Mouse (Mus musculus) thymus, adult 2 months (tissue): ENCODE data around the gene Adora3. TPM values are rescaled to one million over a fixed set of nuclear protein-coding genes. Genes with fewer than 3 reads are reported as not detected.

Experiments
- DNase-seq: peaks from one replicate; pipeline ENCODE4 v3.0.0; 2021
- H3K27ac ChIP-seq: fragments of 200-500 bp; 2 replicates; pipeline ENCODE4 v1.5.1; 2012; ENCODE audit warnings: low read length, control low read depth; ENCODE audit not compliant: control insufficient read depth, insufficient read depth
- H3K27me3 ChIP-seq: fragments of 200-500 bp; 2 replicates; pipeline ENCODE4 v1.6.1; 2012; ENCODE audit warnings: mild to moderate bottlenecking, low read length, moderate library complexity, mixed read lengths; ENCODE audit not compliant: control insufficient read depth, insufficient read depth
- H3K36me3 ChIP-seq: fragments of 200-500 bp; 2 replicates; pipeline ENCODE4 v1.6.1; 2012; ENCODE audit warnings: mild to moderate bottlenecking, low read length, moderate library complexity; ENCODE audit not compliant: control insufficient read depth, insufficient read depth
- H3K4me1 ChIP-seq: fragments of 200-500 bp; replicated peaks from 2 replicates; pipeline ENCODE4 v1.6.1; 2012; ENCODE audit warnings: low read length; ENCODE audit not compliant: control insufficient read depth, insufficient read depth
- H3K4me3 ChIP-seq: fragments of 200-500 bp; 2 replicates; pipeline ENCODE4 v1.5.1; 2012; ENCODE audit warnings: mild to moderate bottlenecking, low read length, control low read depth, moderate library complexity; ENCODE audit not compliant: control insufficient read depth, insufficient read depth
- CTCF ChIP-seq: fragments of 200-500 bp; IDR thresholded peaks from 2 replicates; pipeline ENCODE4 v1.5.1; 2012; ENCODE audit warnings: mild to moderate bottlenecking, control low read depth, low read length, moderate library complexity, borderline replicate concordance; ENCODE audit not compliant: control insufficient read depth, poor library complexity, insufficient read depth; ENCODE audit errors: extremely low read depth
- POLR2A ChIP-seq: fragments of 200-500 bp; IDR thresholded peaks from 2 replicates; pipeline ENCODE4 v1.6.1; 2012; ENCODE audit warnings: mild to moderate bottlenecking, low read length, control low read depth, moderate library complexity; ENCODE audit not compliant: control insufficient read depth, poor library complexity, insufficient read depth; ENCODE audit errors: extremely low read depth
- WGBS: fragments of 180-500 bp; shearing (Covaris S2); methylation state at CpG from one replicate; pipeline ENCODE4 v1.1.7; 2018; 5-methylcytosine and 5-hydroxymethylcytosine counted together
- polyA plus RNA-seq: library from polyadenylated mRNA; depleted of rRNA; stranded (reverse); fragments of >200 nt; gene quantifications from 2 replicates; pipeline ENCODE4 v1.2.3, GENCODE M21; 2012

Adora3 gene
- polyA plus RNA-seq, 1 experiment, result 0.90 TPM

DNA sequence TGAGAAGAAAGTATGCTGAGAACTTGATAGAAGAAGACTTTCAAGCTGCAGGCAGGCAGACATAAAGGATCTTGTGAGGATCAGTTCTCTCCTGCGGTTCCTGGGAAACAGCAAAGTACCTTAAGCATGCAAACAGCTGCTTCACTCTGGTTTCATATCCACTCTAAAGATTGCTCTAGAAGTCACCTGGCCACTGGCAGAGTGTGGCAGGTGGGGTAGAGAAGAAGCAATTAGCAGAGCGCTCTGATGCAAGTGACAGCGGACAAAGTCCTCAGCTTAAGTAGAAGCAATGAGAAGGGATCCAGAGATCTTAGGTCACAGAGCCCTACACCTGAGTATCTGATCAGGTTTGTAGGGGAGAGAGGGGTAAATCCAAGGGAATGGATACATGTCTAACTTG, 39.1 kb upstream of the Adora3 start:
- Histone ChIP-seq H3K36me3 (no peaks in the 10 kb centered on the region), H3K27me3 (no peaks in the 10 kb centered on the region), H3K27ac (no peak overlapping the region), H3K4me1 (peaks cover 2% of the 10 kb centered on the region; the same call in 1 of the 2 replicates), H3K4me3 (no peak overlapping the region)
- no peak for DNase-seq
- WGBS, result 94% methylated on average over 3 of the region's 3 CpGs
- TF ChIP-seq POLR2A (no peak), CTCF (no peak)

GRCm38 (mm10) chr3:105835875-105836274, 34.8 kb upstream of the Adora3 start:
- WGBS, result 83% methylated on average over 3 of the region's 3 CpGs
- Histone ChIP-seq H3K36me3 (no peaks in the 10 kb centered on the region), H3K27ac (no peak overlapping the region), H3K27me3 (no peaks in the 10 kb centered on the region), H3K4me3 (no peak overlapping the region), H3K4me1 (peaks cover 4% of the 10 kb centered on the region; the same call in 1 of the 2 replicates)
- no peak for TF ChIP-seq POLR2A
- TF ChIP-seq CTCF, result no peak
- DNase-seq, result no peak

- peaks cover 4% of the 10 kb centered on the region; the same call in 1 of the 2 replicates for H3K4me1 ChIP-seq
- WGBS, result 68% methylated on average over 3 of the region's 3 CpGs
- H3K36me3 ChIP-seq, result no peaks in the 10 kb centered on the region
- TF ChIP-seq CTCF (no peak), POLR2A (no peak)
- no peak overlapping the region for H3K4me3 ChIP-seq
- no peak overlapping the region for H3K27ac ChIP-seq
- no peaks in the 10 kb centered on the region for H3K27me3 ChIP-seq
- no peak for DNase-seq
Measured at GRCm38 (mm10) chr3:105836883-105837282, 33.8 kb upstream of the Adora3 start.

GRCm38 (mm10) chr3:105838655-105839054, 32.0 kb upstream of the Adora3 start:
- WGBS, result 90% methylated on average over 3 of the region's 3 CpGs
- DNase-seq, result no peak
- H3K4me1 ChIP-seq, result peaks cover 4% of the 10 kb centered on the region; the same call in 1 of the 2 replicates

GRCm38 (mm10) chr3:105839836-105840235, 30.8 kb upstream of the Adora3 start:
- no peak for DNase-seq
- peaks cover 4% of the 10 kb centered on the region; the same call in 1 of the 2 replicates for H3K4me1 ChIP-seq
- WGBS, result 93% methylated on average over 4 of the region's 4 CpGs
- H3K27ac ChIP-seq, result no peak overlapping the region
- no peaks in the 10 kb centered on the region for H3K27me3 ChIP-seq
- no peaks in the 10 kb centered on the region for H3K36me3 ChIP-seq
- TF ChIP-seq CTCF (no peak), POLR2A (no peak)
- H3K4me3 ChIP-seq, result no peak overlapping the region

More at GRCm38 (mm10) chr3:105838655-105839054, 32.0 kb upstream of the Adora3 start:
- Histone ChIP-seq H3K4me3 (no peak overlapping the region), H3K27me3 (no peaks in the 10 kb centered on the region), H3K27ac (no peak overlapping the region), H3K36me3 (no peaks in the 10 kb centered on the region)
- TF ChIP-seq POLR2A, result no peak

GRCm38 (mm10) chr3:105846294-105847069, 24.2 kb upstream of the Adora3 start:
- H3K4me3 ChIP-seq, result no peak overlapping the region
- no peaks in the 10 kb centered on the region for H3K36me3 ChIP-seq
- DNase-seq, result no peak
- H3K27me3 ChIP-seq, result no peaks in the 10 kb centered on the region
- 83% methylated on average over 7 of the region's 7 CpGs for WGBS
- H3K4me1 ChIP-seq, result no peaks in the 10 kb centered on the region
- no peak overlapping the region for H3K27ac ChIP-seq
- no peak for TF ChIP-seq POLR2A
- no peak for TF ChIP-seq CTCF
